Mouse (Mus musculus): Measurements from ENCODE around the gene Dmgdh.

GRCm38 (mm10) chr13:93773704-93774315 is 99.6 kb downstream of the Dmgdh start:
- TF ChIP-seq CTCF (IDR thresholded peaks at IDR 0.05; ENCODE audit: extremely low read depth, insufficient read depth, insufficient read length, insufficient replicate concordance): no peak
- no peak for TF ChIP-seq POLR2A (IDR thresholded peaks at IDR 0.05; ENCODE audit: low read depth, low read length)
